Mouse (Mus musculus) G1E (cell line): ENCODE results near the gene Mamdc4. TPM values are rescaled to one million over a fixed set of nuclear protein-coding genes. Genes with fewer than 3 reads are reported as not detected.

Source experiments
- ATAC-seq: 2 replicates; pipeline ENCODE4 v1.8.0; 2016; ENCODE audit warnings: mild to moderate bottlenecking; ENCODE audit not compliant: insufficient number of reproducible peaks, poor library complexity, low FRiP score, severe bottlenecking; ENCODE audit errors: extremely low read depth
- DNase-seq: peaks from one replicate; pipeline ENCODE4 v3.0.0; 2012; ENCODE audit warnings: low spot score
- H3K27me3 ChIP-seq: 2 replicates; pipeline ENCODE4 v1.6.1; 2012; ENCODE audit warnings: mild to moderate bottlenecking, low read length, inconsistent platforms; ENCODE audit not compliant: insufficient read depth
- H3K36me3 ChIP-seq: replicated peaks from 2 replicates; pipeline ENCODE3; 2012; ENCODE audit warnings: mild to moderate bottlenecking, inconsistent platforms
- H3K4me1 ChIP-seq: 2 replicates; pipeline ENCODE4 v1.6.1; 2012; ENCODE audit warnings: low read depth, low read length, inconsistent platforms, mixed read lengths; ENCODE audit not compliant: insufficient read depth
- H3K4me3 ChIP-seq: 2 replicates; pipeline ENCODE4 v1.5.1; 2012; ENCODE audit warnings: low read depth, mild to moderate bottlenecking, inconsistent platforms, low read length, moderate library complexity, mixed read lengths
- H3K9me3 ChIP-seq: replicated peaks from 2 replicates; pipeline ENCODE4 v1.6.1; 2012; ENCODE audit warnings: inconsistent platforms
- CTCF ChIP-seq: IDR thresholded peaks from 2 replicates; pipeline ENCODE4 v1.5.1; 2012; ENCODE audit warnings: low read depth, low read length, inconsistent platforms, mixed read lengths
- GATA1 ChIP-seq: IDR thresholded peaks from 2 replicates; pipeline ENCODE4 v1.6.1; 2012; ENCODE audit warnings: borderline replicate concordance, low read length, inconsistent platforms, mixed read lengths
- GATA2 ChIP-seq: IDR thresholded peaks from 2 replicates; pipeline ENCODE4 v1.6.1; 2012; ENCODE audit warnings: low read depth, low read length, inconsistent platforms, borderline replicate concordance
- POLR2AphosphoS5 ChIP-seq: IDR thresholded peaks from 2 replicates; pipeline ENCODE4 v1.6.1; 2012; ENCODE audit warnings: low read depth, low read length, inconsistent platforms; ENCODE audit not compliant: insufficient replicate concordance
- TAL1 ChIP-seq: conservative IDR thresholded peaks from 2 replicates; pipeline ENCODE4 v1.6.1; 2012; ENCODE audit warnings: low read depth, low read length, inconsistent platforms, mixed read lengths
- polyA plus RNA-seq: library from polyadenylated mRNA; stranded (reverse); fragments of >175 nt; gene quantifications from 2 replicates; pipeline ENCODE4 v1.2.3, GENCODE M21; 2012
- total RNA-seq, 2 experiments: library from RNA; stranded (forward) in 1 of 2; stranded (reverse) in 1 of 2; fragments of 200-1000 nt in 1 of 2; fragments of >200 nt in 1 of 2; fragmentation: Nextera tagmentation in 1 of 2; gene quantifications; 2 replicates each; pipeline ENCODE4 v1.2.3; 2014 to 2017

The Mamdc4 gene
- total and polyA plus RNA-seq, 3 experiments = 1.4 to 4.3 (median 1.9) TPM

GRCm38 (mm10) chr2:25566558-25566957 lies 8.1 kb downstream of the Mamdc4 start:
- no peak for DNase-seq
- Histone ChIP-seq H3K4me1 (peaks cover 14% of the 10 kb centered on the region), H3K36me3 (peaks cover 97% of the 10 kb centered on the region), H3K4me3 (no peak overlapping the region), H3K27me3 (no peaks in the 10 kb centered on the region), H3K9me3 (no peaks in the 10 kb centered on the region)
- no peak for ATAC-seq
- TF ChIP-seq TAL1 (no peak), CTCF (no peak), POLR2AphosphoS5 (no peak), GATA1 (no peak), GATA2 (no peak)

GRCm38 (mm10) chr2:25565741-25566140 lies 8.9 kb downstream of the Mamdc4 start:
- no peak for ATAC-seq
- Histone ChIP-seq H3K4me3 (no peak overlapping the region), H3K27me3 (no peaks in the 10 kb centered on the region), H3K36me3 (peaks cover 97% of the 10 kb centered on the region), H3K9me3 (no peaks in the 10 kb centered on the region), H3K4me1 (peaks cover 12% of the 10 kb centered on the region)
- no peak for TF ChIP-seq TAL1
- no peak for TF ChIP-seq POLR2AphosphoS5
- TF ChIP-seq GATA1 = no peak
- no peak for TF ChIP-seq CTCF
- TF ChIP-seq GATA2 = no peak
- no peak for DNase-seq

GRCm38 (mm10) chr2:25561946-25562345 lies 12.7 kb downstream of the Mamdc4 start:
- Histone ChIP-seq H3K4me3 (no peak overlapping the region), H3K27me3 (no peaks in the 10 kb centered on the region), H3K36me3 (peaks cover 85% of the 10 kb centered on the region), H3K4me1 (peaks cover 39% of the 10 kb centered on the region), H3K9me3 (no peaks in the 10 kb centered on the region)
- no peak for TF ChIP-seq CTCF
- TF ChIP-seq GATA2 = no peak
- no peak for TF ChIP-seq GATA1
- no peak for TF ChIP-seq TAL1
- TF ChIP-seq POLR2AphosphoS5 = no peak
- ATAC-seq (no peak), DNase-seq (no peak)

- H3K36me3 ChIP-seq = peaks cover 72% of the 10 kb centered on the region
- DNase-seq (no peak), ATAC-seq (no peak)
- H3K4me3 ChIP-seq = no peak overlapping the region
- peaks cover 47% of the 10 kb centered on the region for H3K4me1 ChIP-seq
- H3K27me3 ChIP-seq = no peaks in the 10 kb centered on the region
- no peak for TF ChIP-seq GATA1
- H3K9me3 ChIP-seq = no peaks in the 10 kb centered on the region
Measured at GRCm38 (mm10) chr2:25560551-25560950, 14.1 kb downstream of the Mamdc4 start.

GRCm38 (mm10) chr2:25558774-25559173 lies 15.9 kb downstream of the Mamdc4 start:
- peak overlapping the region; percentile 93; the same call in 1 of the 2 replicates for H3K4me3 ChIP-seq
- H3K27me3 ChIP-seq = no peaks in the 10 kb centered on the region
- TF ChIP-seq CTCF (no peak), GATA2 (no peak), POLR2AphosphoS5 (no peak), GATA1 (no peak), TAL1 (no peak)
- peaks cover 54% of the 10 kb centered on the region for H3K36me3 ChIP-seq
- DNase-seq (no peak), ATAC-seq (no peak)
- H3K9me3 ChIP-seq = no peaks in the 10 kb centered on the region
- peaks cover 44% of the 10 kb centered on the region for H3K4me1 ChIP-seq

- H3K4me1 ChIP-seq = peaks cover 46% of the 10 kb centered on the region
- H3K27me3 ChIP-seq = no peaks in the 10 kb centered on the region
- ATAC-seq = no peak
- peak overlapping the region; percentile 93 for H3K4me3 ChIP-seq
- DNase-seq = peak; percentile 37
- no peak for TF ChIP-seq GATA1
- TF ChIP-seq CTCF = no peak
- no peak for TF ChIP-seq POLR2AphosphoS5
- no peak for TF ChIP-seq GATA2
- no peak for TF ChIP-seq TAL1
- peaks cover 46% of the 10 kb centered on the region for H3K36me3 ChIP-seq
- H3K9me3 ChIP-seq = no peaks in the 10 kb centered on the region
Measured at GRCm38 (mm10) chr2:25557964-25558360, 16.7 kb downstream of the Mamdc4 start.
